Mouse (Mus musculus): ENCODE results near the gene Amot.

- TF ChIP-seq CTCF (IDR thresholded peaks at IDR 0.05; ENCODE audit: control insufficient read depth, insufficient read depth, low read length) (no peak), POLR2A (IDR thresholded peaks at IDR 0.05; ENCODE audit: borderline replicate concordance, control insufficient read depth, low read depth, low read length) (no peak)
These were observed 14.6 kb downstream of the Amot start for GRCm38 (mm10) chrX:145490417-145490816.
